Mouse (Mus musculus) embryo, embryonic 10 days (tissue): Measurements from ENCODE around the gene Epyc.

ENCODE experiments used
- DNase-seq: peaks from one replicate; pipeline ENCODE4 v3.0.0-alpha.2; 2015; ENCODE audit warnings: low spot score

The Epyc gene

DNA sequence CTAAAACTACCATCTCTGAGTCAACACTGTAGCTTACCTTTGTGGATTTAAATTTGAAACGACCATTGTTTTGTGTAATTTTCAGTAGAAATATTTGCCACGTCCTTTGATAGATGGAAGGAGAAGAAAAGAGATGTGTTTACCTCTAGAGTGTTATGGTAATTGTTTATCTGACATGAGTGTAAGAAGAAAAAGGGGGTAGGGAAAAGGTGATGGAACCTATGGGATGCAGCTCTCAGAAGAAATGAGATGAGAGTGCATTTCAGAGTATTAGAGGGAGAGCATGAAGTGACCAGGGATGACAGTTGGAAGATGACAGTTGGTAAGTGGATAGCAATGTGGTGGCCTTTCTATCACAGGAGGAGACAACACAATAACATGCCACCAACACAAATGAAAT lies at the start of gene Epyc:
Gene Epyc (plus strand): TSS at position 301 of the 400 bp plus-strand sequence.
- no peak for DNase-seq

DNA sequence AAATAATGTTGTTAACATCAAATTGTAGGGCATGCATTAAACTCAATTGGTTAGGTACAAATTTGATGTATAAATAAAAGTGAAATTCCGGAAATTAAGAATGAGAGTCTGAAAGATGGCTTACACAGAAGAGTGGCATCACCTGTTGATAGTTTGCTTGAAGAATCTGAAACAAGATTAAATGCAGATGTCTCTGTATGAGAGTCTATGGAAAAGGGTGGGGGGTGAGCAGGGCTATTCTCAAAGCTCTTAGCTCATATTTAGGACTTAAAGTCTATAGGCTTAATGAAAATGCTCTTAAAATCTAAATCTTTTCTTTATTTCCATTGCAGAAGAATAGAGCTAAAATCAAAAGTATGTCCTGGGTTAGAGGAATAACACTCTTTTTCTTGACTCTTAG lies 48.2 kb upstream of the Epyc start:
- no peak for DNase-seq

DNA sequence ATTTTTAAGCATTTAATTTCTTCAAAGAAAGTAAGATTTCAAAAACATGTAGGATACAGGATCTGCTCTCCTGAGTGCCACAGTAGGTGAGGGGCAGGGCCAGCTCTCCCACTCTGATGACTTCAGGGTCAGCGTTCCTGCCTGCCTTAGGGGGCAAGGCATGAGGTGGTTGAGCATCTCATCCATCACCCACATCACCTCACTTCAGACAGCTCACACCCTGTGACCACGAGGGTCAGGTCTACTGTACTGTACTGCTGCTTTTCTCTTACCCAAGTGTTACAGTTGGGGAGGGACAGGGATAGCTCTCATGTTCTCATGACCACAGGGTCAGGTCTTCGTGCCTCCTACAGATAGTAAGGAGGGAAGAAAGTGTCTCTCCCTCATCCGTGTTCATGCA lies 42.1 kb upstream of the Epyc start:
- no peak for DNase-seq

- DNase-seq = no peak
These were observed 40.6 kb upstream of the Epyc start for GRCm38 (mm10) chr10:97603256-97603655.

GRCm38 (mm10) chr10:97606579-97606978 lies 37.3 kb upstream of the Epyc start, which contains the start of gene Kera:
Gene Kera (plus strand): TSS chr10:97606879.
- no peak for DNase-seq

GRCm38 (mm10) chr10:97622328-97622727 lies 21.5 kb upstream of the Epyc start:
- no peak for DNase-seq

DNA sequence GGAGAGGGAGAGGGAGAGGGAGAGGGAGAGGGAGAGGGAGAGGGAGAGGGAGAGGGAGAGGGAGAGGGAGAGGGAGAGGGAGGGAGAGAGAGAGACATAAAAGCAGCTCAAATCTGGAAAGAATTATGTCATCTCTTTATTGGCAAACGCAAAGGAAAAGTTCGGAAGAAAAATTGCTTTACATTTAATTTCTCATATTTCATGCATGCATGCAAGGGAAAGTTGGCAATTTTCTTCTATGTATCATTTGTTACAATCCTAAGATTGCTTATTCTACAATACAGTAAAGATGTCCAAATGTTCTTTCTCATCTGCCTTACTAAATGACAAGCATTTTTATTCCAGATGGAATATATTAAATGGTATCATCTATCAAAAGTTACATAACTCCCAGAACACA lies 19.5 kb upstream of the Epyc start:
- DNase-seq = no peak

- peak; percentile 22 for DNase-seq
These were observed 18.8 kb upstream of the Epyc start for GRCm38 (mm10) chr10:97625116-97625515.

DNA sequence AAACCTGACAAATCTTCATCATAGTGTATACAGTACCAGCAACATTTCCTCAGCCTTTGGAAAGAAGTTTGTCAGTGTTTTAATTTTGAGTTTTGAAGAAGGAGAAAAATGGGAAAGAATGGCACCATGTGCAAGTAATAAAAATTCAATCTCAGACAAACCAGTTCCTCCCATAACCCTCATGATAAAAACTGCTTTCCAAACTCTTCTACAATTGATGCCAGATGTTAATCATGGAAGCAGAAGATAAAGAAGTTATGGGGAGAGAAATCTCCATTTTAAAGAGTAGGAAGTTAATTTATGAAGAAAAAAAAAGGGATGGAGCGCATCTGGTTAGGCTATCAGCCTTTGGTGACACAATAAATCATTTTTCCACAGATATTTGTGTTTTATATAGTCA lies 17.3 kb upstream of the Epyc start:
- no peak for DNase-seq

- DNase-seq = no peak
These were observed 12.8 kb upstream of the Epyc start for GRCm38 (mm10) chr10:97631061-97631460.

DNA sequence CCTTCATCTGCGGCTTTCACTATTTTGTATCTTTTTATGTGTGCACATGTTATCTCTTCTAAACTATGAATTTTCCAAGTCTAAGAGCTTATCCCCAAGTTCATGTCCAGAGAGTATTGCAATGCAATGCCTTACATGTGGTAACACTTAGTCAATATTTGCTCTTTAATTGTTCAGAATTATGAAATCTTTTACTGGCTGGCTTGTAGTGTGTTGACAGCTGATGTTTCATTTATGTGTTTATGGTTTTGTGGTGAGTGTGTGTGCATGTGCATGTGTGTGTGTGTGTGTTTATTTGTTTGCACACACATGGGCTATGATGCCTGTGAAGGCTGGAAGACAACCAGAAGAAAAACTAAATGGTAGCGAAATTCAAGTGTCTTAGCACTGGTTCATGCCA lies 1.9 kb upstream of the Epyc start:
- no peak for DNase-seq

DNA sequence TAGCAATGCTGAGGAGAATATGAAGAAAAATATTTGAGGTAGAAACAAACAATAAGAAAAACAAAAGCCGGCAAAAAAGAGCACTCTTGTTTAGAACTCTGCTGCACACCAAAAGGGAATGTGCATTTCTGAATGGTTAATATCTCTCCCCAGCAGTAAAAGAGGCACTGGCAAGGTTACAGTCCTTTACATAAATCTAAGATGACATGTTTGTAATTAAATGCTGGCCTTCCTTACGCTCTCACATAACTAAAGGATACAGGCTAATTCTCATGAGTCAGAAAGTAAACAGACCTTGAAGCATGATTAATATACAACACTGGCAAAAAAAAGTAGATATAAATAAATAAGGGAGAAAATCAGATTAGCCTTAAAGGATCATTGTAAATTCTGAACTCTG lies 6.5 kb downstream of the Epyc start:
- no peak for DNase-seq

- DNase-seq = no peak
These were observed 15.6 kb downstream of the Epyc start for GRCm38 (mm10) chr10:97659489-97659888.

DNA sequence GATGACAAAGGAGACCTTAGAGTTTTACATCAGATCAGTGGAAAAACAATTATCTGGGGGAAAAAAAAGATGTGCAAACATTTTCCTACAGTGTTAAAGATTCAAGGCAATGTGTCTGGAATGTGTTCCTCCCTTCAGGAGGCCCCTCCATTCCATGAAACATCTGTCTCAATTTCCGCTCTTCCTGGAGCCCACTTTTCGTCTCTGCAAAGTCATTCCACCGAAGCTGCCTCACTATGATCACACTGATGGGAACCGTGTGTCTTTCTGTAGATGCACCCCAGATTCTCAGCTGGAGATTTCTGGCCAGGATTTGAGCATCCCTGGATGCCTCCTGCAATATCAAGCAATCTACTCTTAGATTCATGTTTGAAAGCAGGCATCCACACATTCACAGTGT lies 24.8 kb downstream of the Epyc start:
- DNase-seq = peak; percentile 35

- DNase-seq = peak; percentile 63
These were observed 26.3 kb downstream of the Epyc start for GRCm38 (mm10) chr10:97670202-97670601.

GRCm38 (mm10) chr10:97673239-97673638 lies 29.4 kb downstream of the Epyc start:
- DNase-seq = no peak

DNA sequence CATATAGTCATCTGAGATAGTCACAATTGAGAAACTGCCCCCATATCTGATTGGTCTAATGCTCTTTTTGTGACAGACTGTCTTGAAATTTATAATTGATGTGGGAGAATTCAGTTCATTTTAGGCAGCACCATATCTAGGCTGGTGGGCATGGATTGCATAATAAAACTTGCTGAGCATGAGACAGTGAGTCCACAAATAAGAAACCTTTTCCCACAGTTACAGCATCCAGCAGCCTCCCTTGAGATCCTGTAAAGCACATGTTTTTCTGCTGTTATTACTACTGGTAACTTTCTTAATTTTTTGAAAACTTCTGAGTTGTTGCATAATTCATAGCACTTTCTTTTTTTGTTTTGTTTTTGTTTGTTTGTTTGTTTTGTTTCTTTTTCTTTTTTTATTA lies 39.1 kb downstream of the Epyc start:
- DNase-seq = no peak

GRCm38 (mm10) chr10:97687198-97687597 lies 43.3 kb downstream of the Epyc start:
- DNase-seq = no peak

GRCm38 (mm10) chr10:97689425-97689824 lies 45.6 kb downstream of the Epyc start:
- DNase-seq = peak; percentile 19

- no peak for DNase-seq
These were observed 49.0 kb downstream of the Epyc start, which contains the start of gene Ccer1 for GRCm38 (mm10) chr10:97692913-97693312. Gene Ccer1 (plus strand): TSS chr10:97693059.

DNA sequence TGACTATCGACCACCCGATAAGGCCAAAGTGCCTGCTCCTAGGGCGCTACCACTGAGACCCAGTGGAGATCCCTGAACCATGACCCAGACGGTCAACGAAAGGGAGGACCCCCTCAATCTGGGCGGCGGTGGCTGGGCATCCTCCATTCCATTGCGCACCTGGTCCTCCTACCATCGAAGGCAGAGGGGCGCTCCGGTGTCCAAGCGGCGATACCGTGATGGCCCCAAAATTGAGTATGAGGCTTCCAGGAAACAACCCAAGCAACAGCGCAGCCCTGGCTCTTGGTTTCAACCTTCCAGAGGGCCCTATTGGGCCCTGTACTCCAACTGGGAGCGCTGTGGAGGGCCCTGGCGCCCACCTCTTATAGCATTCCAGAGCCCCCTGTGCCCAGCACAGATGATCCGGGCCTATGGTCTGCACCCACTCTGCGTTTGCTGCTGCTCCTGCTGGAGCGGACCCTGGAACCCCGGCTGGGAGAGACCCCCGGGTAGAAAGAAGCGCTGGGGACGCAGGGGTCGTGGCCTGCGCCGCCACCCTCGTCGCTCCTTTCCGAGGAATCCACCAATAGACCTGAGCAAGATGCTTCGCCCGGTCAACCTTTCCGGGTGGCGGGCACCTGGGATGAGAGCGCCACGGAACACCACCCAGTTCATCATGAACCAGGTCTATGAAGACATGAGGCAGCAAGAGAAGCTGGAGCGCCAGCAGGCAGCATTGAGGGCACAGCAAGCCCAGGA lies 49.7 kb downstream of the Epyc start:
- DNase-seq = no peak

DNA sequence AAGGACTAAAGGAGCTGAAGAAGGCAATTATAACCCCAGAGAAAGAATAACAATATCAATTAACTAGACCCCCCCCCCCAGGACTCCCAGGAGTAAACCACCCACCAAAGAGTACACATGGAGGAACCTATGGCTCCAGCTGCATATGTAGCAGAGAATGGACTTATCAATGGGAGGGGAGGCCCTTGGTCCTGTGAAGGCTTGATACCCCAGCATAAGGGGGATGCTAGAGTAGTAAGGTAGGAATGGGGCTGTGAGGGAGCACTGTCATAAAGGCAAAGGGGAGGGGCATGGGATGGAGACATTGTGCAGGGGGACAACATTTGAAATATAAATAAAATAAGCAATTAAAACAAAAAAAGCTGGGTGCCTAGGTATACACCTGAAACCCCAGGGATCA lies 58.5 kb downstream of the Epyc start:
- no peak for DNase-seq

- DNase-seq = peak; percentile 82
These were observed 60.7 kb downstream of the Epyc start for GRCm38 (mm10) chr10:97704562-97704961.

GRCm38 (mm10) chr10:97712687-97713086 lies 68.8 kb downstream of the Epyc start:
- DNase-seq = peak; percentile 85
